Mouse (Mus musculus) spleen, postnatal 0 days (tissue): ENCODE data around the gene Copa. TPM values are rescaled to one million over a fixed set of nuclear protein-coding genes. Genes with fewer than 3 reads are reported as not detected.

ENCODE experiments used
- polyA plus RNA-seq: library from polyadenylated mRNA; unstranded; fragments of >200 nt; fragmentation: Nextera tagmentation; extraction: Ambion mirVana; gene quantifications from 2 replicates; pipeline ENCODE4 v1.2.1, GENCODE M21; 2015

The Copa gene
- polyA plus RNA-seq, result 56.9 and 66.1 TPM in 2 replicates

GRCm38 (mm10) chr1:172082101-172082898, at the start of gene Copa, which contains the start of gene Ncstn:
TSS of gene Copa (plus strand) at chr1:172082529.
TSS of gene Ncstn (minus strand) at chr1:172082795.

GRCm38 (mm10) chr1:172057491-172057921, 24.8 kb upstream of the Copa start, which contains the start of gene Nhlh1:
TSS of gene Nhlh1 (minus strand) at chr1:172057573.

DNA sequence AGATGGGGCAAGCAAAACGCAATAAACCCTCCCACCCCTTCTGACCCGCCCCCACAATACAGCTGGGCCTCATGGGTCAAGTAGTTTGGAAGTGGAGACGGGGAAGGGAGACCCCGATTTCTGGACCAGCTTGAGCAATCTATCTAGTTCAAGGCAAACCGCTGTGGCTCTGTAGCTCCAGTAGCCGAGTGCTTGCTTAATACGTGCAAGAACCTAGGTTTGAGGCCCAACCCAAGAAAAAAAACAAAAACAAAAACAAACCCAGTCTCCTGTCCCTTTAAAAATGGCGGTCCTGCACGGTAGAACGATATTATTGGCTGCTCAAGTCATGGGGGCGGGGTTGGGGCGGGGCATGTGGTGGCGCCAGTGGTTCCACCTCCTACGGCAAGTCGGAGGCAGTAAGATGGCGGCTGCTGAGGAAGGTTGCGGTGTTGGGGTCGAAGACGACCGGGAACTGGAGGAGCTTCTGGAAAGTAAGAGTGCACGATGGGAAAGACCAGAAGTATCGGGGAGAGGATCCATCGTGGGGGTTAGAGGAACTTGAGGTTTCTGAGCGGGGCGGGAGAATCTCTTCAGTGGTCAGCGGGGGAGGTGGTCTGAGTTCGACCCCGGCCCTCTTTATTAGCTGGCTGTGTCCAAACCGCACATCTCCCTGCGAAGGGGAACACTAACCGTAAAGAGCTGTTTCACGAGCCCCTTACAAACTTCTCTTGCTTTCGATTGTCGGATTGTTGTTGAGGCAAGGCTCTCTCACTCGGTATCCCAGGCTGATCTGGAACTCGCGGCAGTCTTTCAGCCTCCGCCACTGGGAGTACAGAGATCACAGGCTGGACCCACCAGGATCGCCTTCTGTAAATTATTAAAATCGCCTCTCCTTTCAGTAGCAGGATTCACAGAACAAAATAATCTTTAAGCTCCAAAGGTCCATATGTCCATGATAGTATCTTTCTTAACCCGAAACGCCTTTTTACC, 44.3 kb downstream of the Copa start, which contains the start of gene Pex19:
Gene Pex19, plus strand, starts transcription at position 380 of the 972 bp plus-strand sequence.

DNA sequence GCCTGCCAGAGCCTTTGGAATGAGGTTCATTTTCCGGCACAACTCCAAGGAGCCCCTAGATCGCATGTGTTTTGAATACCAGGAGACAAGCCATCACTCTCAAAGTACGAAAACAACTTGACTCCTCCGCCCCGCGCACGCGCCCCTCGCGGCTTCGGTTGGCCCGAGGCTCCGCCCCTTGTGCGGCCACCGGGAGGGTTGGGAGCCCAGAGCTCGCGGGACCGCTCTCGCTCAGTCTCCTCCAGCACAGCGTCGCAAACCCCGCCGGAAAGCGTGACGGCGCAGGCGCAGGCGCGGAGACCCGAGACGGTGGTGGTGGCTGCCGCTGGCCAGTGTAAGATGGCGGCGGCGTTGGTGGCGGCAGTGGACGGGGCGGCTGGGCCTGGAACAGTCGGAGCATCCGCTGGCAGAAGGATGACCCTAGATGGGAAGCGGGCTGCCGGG, 65.5 kb downstream of the Copa start, which contains the start of gene Dcaf8:
Gene Dcaf8, plus strand, starts transcription at position 250 of the 444 bp plus-strand sequence.

Other genes with a start within 250 kb of the Copa start
- gene Cd84, start 242.8 kb upstream of the Copa start, polyA plus RNA-seq, result 21.4 and 25.4 TPM in 2 replicates
- 0.35 and 0.47 TPM in 2 replicates for gene Gm10521, start 186.9 kb upstream of the Copa start, polyA plus RNA-seq
- gene Slamf6, start 165.0 kb upstream of the Copa start, polyA plus RNA-seq, result 6.4 and 11.9 TPM in 2 replicates
- gene Vangl2, start 54.1 kb upstream of the Copa start, polyA plus RNA-seq, result 2.6 and 3.0 TPM in 2 replicates
- gene Nhlh1, start 25.0 kb upstream of the Copa start, polyA plus RNA-seq, result not detected in 2 replicates
- gene Ncstn, start 266 bp downstream of the Copa start, polyA plus RNA-seq, result 41.3 and 48.7 TPM in 2 replicates
- gene Pex19, start 44.2 kb downstream of the Copa start, polyA plus RNA-seq, result 41.0 and 46.4 TPM in 2 replicates
- gene Dcaf8, start 65.6 kb downstream of the Copa start, polyA plus RNA-seq, result 70.2 and 78.3 TPM in 2 replicates
- gene Pea15a, start 124.3 kb downstream of the Copa start, polyA plus RNA-seq, result 26.7 and 34.6 TPM in 2 replicates
- gene Casq1, start 137.3 kb downstream of the Copa start, polyA plus RNA-seq, result 0.57 and 0.62 TPM in 2 replicates
- not detected in 2 replicates for gene Atp1a4, start 175.9 kb downstream of the Copa start, polyA plus RNA-seq
- 19.6 and 21.5 TPM in 2 replicates for gene Igsf8, start 179.1 kb downstream of the Copa start, polyA plus RNA-seq
- 1.5 and 2.7 TPM in 2 replicates for gene Atp1a2, start 215.5 kb downstream of the Copa start, polyA plus RNA-seq
- gene Kcnj9, start 246.8 kb downstream of the Copa start, polyA plus RNA-seq, result 0.07 TPM in 1 of 2 replicates, not detected in the other